Comparison of ENCODE assay signal across 9 mouse cellular contexts in genomic region chr10:61976987-61977386, GRCm38 (mm10). TPM values are rescaled to one million over a fixed set of nuclear protein-coding genes. Genes with fewer than 3 reads are reported as not detected.
DNase-seq lines count a peak whose midpoint lies in the region; ATAC-seq lines count a peak whose summit lies in the region.
"Had no signal": no experiment of that assay in that cellular context is flagged by ENCODE, and none has a peak within 500 bp of the region (broad histone marks: within the 10 kb centered on the region; RNA-seq: fewer than 3 reads in every experiment).

No protein-coding gene starts in this region.

- no peaks in the 10 kb centered on the region for H3K36me3 ChIP-seq in midbrain, embryonic 10.5 days
- no peaks in the 10 kb centered on the region for H3K36me3 ChIP-seq in midbrain, embryonic 13.5 days

- no peak overlapping the region for H3K9ac ChIP-seq in midbrain, embryonic 13.5 days (replicated peaks)

- H3K9me3 ChIP-seq in midbrain, embryonic 10.5 days (replicated peaks), result no peaks in the 10 kb centered on the region
- no peaks in the 10 kb centered on the region for H3K9me3 ChIP-seq in midbrain, embryonic 13.5 days

- no peak for ATAC-seq in midbrain, embryonic 13.5 days

- DNase-seq in adrenal gland, postnatal 14 days, result peak; percentile 57
- no peak for DNase-seq in adrenal gland, postnatal 4 days (ENCODE audit: low spot score in 2 of 2)
- DNase-seq in midbrain, embryonic 10.5 days (ENCODE audit: low spot score), result peak; percentile 21
- DNase-seq in kidney, postnatal 14 days, result peak; percentile 28
- peak; percentile 38 for DNase-seq in mesoderm, embryonic 11.5 days (ENCODE audit: low read depth, low spot score)
- no peak for DNase-seq in layer of hippocampus, postnatal 25 days (ENCODE audit: extremely low spot score in 1 of 2, low spot score in 1 of 2)
- DNase-seq in ovary, adult 18-20 months (ENCODE audit: low spot score), result no peak

- 3% methylated on average over 6 of the region's 6 CpGs for WGBS in midbrain, embryonic 10.5 days
- 7% methylated on average over 6 of the region's 6 CpGs for WGBS in midbrain, embryonic 13.5 days

- H3K4me2 ChIP-seq in midbrain, embryonic 13.5 days (replicated peaks), result no peak overlapping the region

- peaks cover 40% of the 10 kb centered on the region for H3K4me1 ChIP-seq in midbrain, embryonic 10.5 days
- H3K4me1 ChIP-seq in midbrain, embryonic 13.5 days (replicated peaks), result peaks cover 24% of the 10 kb centered on the region

- H3K27me3 ChIP-seq in midbrain, embryonic 10.5 days (ENCODE audit: low read depth, poor library complexity, severe bottlenecking), result peaks cover 97% of the 10 kb centered on the region
- peaks cover 78% of the 10 kb centered on the region for H3K27me3 ChIP-seq in midbrain, embryonic 13.5 days

- H3K4me3 ChIP-seq in midbrain, embryonic 10.5 days, result no peak overlapping the region; the same call in 1 of the 2 replicates
- H3K4me3 ChIP-seq in midbrain, embryonic 13.5 days (replicated peaks), result no peak overlapping the region
- H3K4me3 ChIP-seq: megakaryocyte, embryonic 14.5 days had no signal

- H3K27ac ChIP-seq in midbrain, embryonic 10.5 days (replicated peaks), result no peak overlapping the region
- H3K27ac ChIP-seq in midbrain, embryonic 13.5 days, result no peak overlapping the region

RNA-seq across cellular contexts. Expression of gene Col13a1, which starts 1.9 kb away (rescaled TPM):
- total RNA-seq in adrenal gland, postnatal 14 days (2021), result 10.4 and 10.6 TPM in 2 replicates
- total RNA-seq in adrenal gland, postnatal 4 days (2021), result 10 to 100 TPM; 17.5 to 19.8 TPM
- polyA plus RNA-seq in midbrain, embryonic 10.5 days (2016; fragmentation: Nextera tagmentation; extraction: Ambion mirVana), result 3.6 TPM in 2 replicates
- polyA plus RNA-seq in midbrain, embryonic 13.5 days (2015; fragmentation: Nextera tagmentation; extraction: Ambion mirVana), result 1.1 and 1.2 TPM in 2 replicates
- 1 to 10 TPM in 1 of 2 experiments, under 1 TPM in 1; 0.77 to 1.3 TPM for total RNA-seq in layer of hippocampus, postnatal 25 days (2021)

Comparison
In these comparisons a context has a peak if more than half of its experiments do, and no peak if none do; other contexts are left out.
1. DNase-seq: peak in adrenal gland, postnatal 14 days (single experiment), midbrain, embryonic 10.5 days (single experiment), kidney, postnatal 14 days (single experiment) and mesoderm, embryonic 11.5 days (single experiment); none in adrenal gland, postnatal 4 days (0 of 2), layer of hippocampus, postnatal 25 days (0 of 2) and ovary, adult 18-20 months (single experiment).